Mouse (Mus musculus) adrenal gland, postnatal 4 days (tissue): ENCODE results near the gene Chaf1a. TPM values are rescaled to one million over a fixed set of nuclear protein-coding genes. Genes with fewer than 3 reads are reported as not detected.

Experiments used
- DNase-seq, 2 experiments: peaks; one replicate each; pipeline ENCODE4 v3.0.0; 2021 to 2022; ENCODE audit warnings: low spot score in 2 of 2, mixed read lengths in 2 of 2
- long read RNA-seq, 2 experiments: library from polyadenylated mRNA; stranded (forward); transcript quantifications; one replicate each; pipeline ENCODE4 v2.0.0; 2021
- total RNA-seq, 2 experiments: library from RNA; stranded (reverse); gene quantifications; 2 replicates each; pipeline ENCODE4 v1.2.3; 2021

Gene Chaf1a
- 10 to 100 TPM; 15.6 to 16.2 TPM for total RNA-seq
- long read RNA-seq, experiment 1, full-length matches to known transcripts, result 18 of 23 reads
- long read RNA-seq, experiment 1, partial matches to known transcripts, result 2 of 23 reads
- long read RNA-seq, experiment 1, other reads (novel, unspliced or antisense), result 3 of 23 reads
- long read RNA-seq, experiment 2, full-length matches to known transcripts, result 57 of 74 reads
- long read RNA-seq, experiment 2, partial matches to known transcripts, result 11 of 74 reads
- long read RNA-seq, experiment 2, other reads (novel, unspliced or antisense), result 6 of 74 reads

GRCm38 (mm10) chr17:56040030-56040856 is at the start of gene Chaf1a:
Chaf1a (plus strand) TSS chr17:56040439.
- DNase-seq, result peak; percentile 91

GRCm38 (mm10) chr17:55996007-55996406 is 44.2 kb upstream of the Chaf1a start:
- DNase-seq, result no peak

- no peak for DNase-seq
Observed at GRCm38 (mm10) chr17:55999794-56000499, 40.3 kb upstream of the Chaf1a start.

GRCm38 (mm10) chr17:56003000-56003399 is 37.2 kb upstream of the Chaf1a start:
- no peak for DNase-seq

GRCm38 (mm10) chr17:56005415-56006061 is 34.7 kb upstream of the Chaf1a start, which contains the start of the genes Stap2 and Mpnd:
Stap2 (minus strand) TSS chr17:56005584.
Mpnd (plus strand) TSS chr17:56005711.
- no peak for DNase-seq

- DNase-seq, result no peak
Observed at GRCm38 (mm10) chr17:56006956-56007355, 33.3 kb upstream of the Chaf1a start.

- no peak for DNase-seq
Observed at GRCm38 (mm10) chr17:56007444-56008355, 32.5 kb upstream of the Chaf1a start.

- DNase-seq, result peak; percentile 84 to 90
Observed at GRCm38 (mm10) chr17:56008356-56009087, 31.7 kb upstream of the Chaf1a start.

GRCm38 (mm10) chr17:56009088-56009961 is 30.9 kb upstream of the Chaf1a start:
- DNase-seq, result peak; percentile 84 to 85

GRCm38 (mm10) chr17:56009962-56010240 is 30.3 kb upstream of the Chaf1a start:
- DNase-seq, result no peak

- DNase-seq, result no peak
Observed at GRCm38 (mm10) chr17:56010255-56010654, 30.0 kb upstream of the Chaf1a start.

GRCm38 (mm10) chr17:56010681-56011080 is 29.6 kb upstream of the Chaf1a start:
- peak; percentile 71 to 72 for DNase-seq

GRCm38 (mm10) chr17:56011441-56011840 is 28.8 kb upstream of the Chaf1a start:
- DNase-seq, result no peak

GRCm38 (mm10) chr17:56015293-56015692 is 24.9 kb upstream of the Chaf1a start:
- DNase-seq, result no peak

- no peak for DNase-seq
Observed at GRCm38 (mm10) chr17:56016382-56016781, 23.9 kb upstream of the Chaf1a start.

GRCm38 (mm10) chr17:56016793-56017785 is 23.1 kb upstream of the Chaf1a start:
- DNase-seq, result no peak

- no peak for DNase-seq
Observed at GRCm38 (mm10) chr17:56017848-56018247, 22.4 kb upstream of the Chaf1a start.
